Comparison of ENCODE assay signal across 8 mouse cellular contexts in the genomic region with DNA sequence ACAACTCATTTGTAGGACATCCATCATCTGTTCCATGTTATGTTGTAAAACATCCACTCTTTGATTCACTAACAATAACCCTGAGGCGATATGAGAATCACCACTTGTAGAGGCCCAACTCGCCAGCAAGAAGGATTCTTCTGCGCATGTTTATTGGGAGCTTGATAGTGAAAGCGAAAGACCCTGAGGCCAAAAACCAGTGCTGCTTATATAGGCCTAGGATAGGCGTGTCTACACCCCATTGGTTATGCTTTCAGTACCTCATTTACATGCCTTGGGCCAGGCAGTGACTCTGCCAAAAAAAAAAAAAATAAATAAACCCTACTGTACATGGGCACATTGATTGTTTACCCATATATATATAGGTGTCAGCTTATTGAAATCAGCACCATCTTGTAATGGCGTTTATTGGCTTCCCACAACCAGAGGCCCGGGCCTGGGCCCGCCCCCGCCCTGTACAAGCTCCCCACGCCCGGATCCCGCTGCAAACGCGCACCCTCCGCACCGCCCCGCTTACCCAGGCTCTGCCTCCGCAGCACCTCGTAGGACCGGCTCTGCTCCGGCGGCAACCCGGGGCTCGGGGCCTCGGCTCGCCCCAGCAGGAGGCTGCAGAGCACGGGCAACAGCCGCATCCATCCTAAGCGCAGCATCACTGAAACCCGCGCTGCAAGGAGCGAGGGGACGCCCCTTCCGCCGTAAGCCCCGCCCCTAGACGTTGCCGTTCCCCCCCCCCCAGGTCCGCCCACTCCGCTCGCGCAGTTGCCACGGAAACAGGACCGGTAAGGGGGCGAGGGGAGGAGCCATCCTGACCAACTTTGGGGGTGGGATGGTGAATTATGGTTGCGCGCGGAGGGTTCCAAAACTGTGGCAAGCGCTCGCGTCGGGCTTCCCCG. TPM values are rescaled to one million over a fixed set of nuclear protein-coding genes. Genes with fewer than 3 reads are reported as not detected.
A peak's percentile ranks its signal among the peaks of the same experiment; 100 is the strongest.
DNase-seq lines count a peak whose midpoint lies in the region; ATAC-seq lines count a peak whose summit lies in the region.

A gene (minus strand): TSS at position 673 of the 893 bp plus-strand sequence.

- peak within 1 kb of the TSS; percentile 79 for H3K4me3 ChIP-seq in intestine, embryonic 15.5 days (replicated peaks)

- intact Hi-C loops in left cerebral cortex, postnatal 36 days (cut with DNase I): loop anchor here (5.0 kb wide), 1 partner anchor 119 kb away; a partner anchor contains a TSS

- H3K9ac ChIP-seq in intestine, embryonic 15.5 days: peak within 1 kb of the TSS; percentile 70

- WGBS in intestine, embryonic 15.5 days: 8% methylated on average over 53 of the region's 53 CpGs

- 0 out of 2 replicates have a peak, but pooled peaks cover 3% of the 10 kb centered on the region for H3K36me3 ChIP-seq in intestine, embryonic 15.5 days

- no peaks in the 10 kb centered on the region for H3K27me3 ChIP-seq in intestine, embryonic 15.5 days (replicated peaks)

- H3K9me3 ChIP-seq in intestine, embryonic 15.5 days: no peaks in the 10 kb centered on the region

- H3K27ac ChIP-seq in intestine, embryonic 15.5 days: peak within 1 kb of the TSS; percentile 78

- peak; percentile 82 for ATAC-seq in intestine, embryonic 15.5 days

- H3K4me2 ChIP-seq in intestine, embryonic 15.5 days (replicated peaks): peak within 1 kb of the TSS; percentile 82

- peak; percentile 82 for DNase-seq in adrenal gland, postnatal 10 days
- peak; percentile 92 for DNase-seq in embryo, embryonic 10.5 days (ENCODE audit: low spot score)
- peak; percentile 58 for DNase-seq in gastrocnemius, postnatal 25 days
- DNase-seq in left cerebral cortex, postnatal 36 days (ENCODE audit: low spot score in 2 of 2): peak; percentile 73 to 81
- peak; percentile 90 for DNase-seq in mesoderm, embryonic 11.5 days (ENCODE audit: low read depth, low spot score)
- peak; percentile 76 for DNase-seq in right cerebral cortex, postnatal 25 days
- DNase-seq in adipocyte (ENCODE audit: low spot score): no peak

- no peaks in the 10 kb centered on the region for H3K4me1 ChIP-seq in intestine, embryonic 15.5 days (replicated peaks)

RNA-seq across cellular contexts. Expression of the gene that starts here (rescaled TPM):
- total RNA-seq in adrenal gland, postnatal 10 days (2021): 10 to 100 TPM; 39.1 to 55.8 TPM
- 1 to 10 TPM; 5.6 to 7.0 TPM for total RNA-seq in gastrocnemius, postnatal 25 days (2021)
- polyA plus RNA-seq in intestine, embryonic 15.5 days (2015; fragmentation: Nextera tagmentation; extraction: Ambion mirVana): 69.4 and 70.6 TPM in 2 replicates
- 100 to 1,000 TPM; 169 to 176 TPM for total RNA-seq in left cerebral cortex, postnatal 36 days (2021)

Comparison
In these comparisons a context has a peak if more than half of its experiments do, and no peak if none do; other contexts are left out.
1. RNA of the gene that starts here (total RNA-seq): 169 to 176 TPM in left cerebral cortex, postnatal 36 days and 39.1 to 55.8 TPM in adrenal gland, postnatal 10 days; 5.6 to 7.0 TPM in gastrocnemius, postnatal 25 days; every median in the first group is over 4 times any median in the second.